Mouse (Mus musculus) left cerebral cortex, postnatal 36 days (tissue): ENCODE measurements at regions not wholly inside any gene's neighbourhood (a gene's known extent, or its start where the extent isn't known, plus 50 kb on each side); places are given as distances from the start of the nearest gene placed in this dataset.
A peak's percentile ranks its signal among the peaks of the same experiment; 100 is the strongest.

Source experiments
- DNase-seq, 2 experiments: peaks; one replicate each; pipeline ENCODE4 v3.0.0; 2021 to 2022; ENCODE audit warnings: low spot score in 2 of 2, mixed read lengths in 1 of 2
- intact Hi-C: fragments of 180-260 bp; cut with DNase I; formaldehyde crosslinking; loops from one replicate; pipeline ENCODE4 v1.15.1; 2025

GRCm38 (mm10) chr2:74930702-74931101 is 105.1 kb downstream of the Mtx2 start:
- intact Hi-C loops, result no loop called here

GRCm38 (mm10) chr2:74933190-74933589 is 107.6 kb downstream of the Mtx2 start:
- intact Hi-C loops, result no loop called here
- no peak for DNase-seq

More at GRCm38 (mm10) chr2:74930702-74931101, 105.1 kb downstream of the Mtx2 start:
- no peak for DNase-seq

GRCm38 (mm10) chr2:74933771-74934170 is 108.2 kb downstream of the Mtx2 start:
- intact Hi-C loops, result no loop called here

GRCm38 (mm10) chr2:74938711-74939110 is 113.1 kb downstream of the Mtx2 start:
- DNase-seq, result no peak
- intact Hi-C loops, result no loop called here

More at GRCm38 (mm10) chr2:74933771-74934170, 108.2 kb downstream of the Mtx2 start:
- no peak for DNase-seq

- intact Hi-C loops, result no loop called here
- no peak for DNase-seq
These were observed 116.4 kb downstream of the Mtx2 start for GRCm38 (mm10) chr2:74941966-74942365.

- DNase-seq, result no peak
- intact Hi-C loops, result no loop called here
These were observed 117.1 kb downstream of the Mtx2 start for GRCm38 (mm10) chr2:74942611-74943198.

- no peak for DNase-seq
- intact Hi-C loops, result no loop called here
These were observed 119.7 kb downstream of the Mtx2 start for GRCm38 (mm10) chr2:74945185-74945749.

GRCm38 (mm10) chr2:74951401-74952260 is 126.0 kb downstream of the Mtx2 start:
- intact Hi-C loops, result no loop called here
- DNase-seq, result no peak

- intact Hi-C loops, result no loop called here
- DNase-seq, result no peak
These were observed 128.5 kb downstream of the Mtx2 start for GRCm38 (mm10) chr2:74954101-74954500.

GRCm38 (mm10) chr2:74955281-74956128 is 129.9 kb downstream of the Mtx2 start:
- intact Hi-C loops, result no loop called here
- DNase-seq, result no peak

GRCm38 (mm10) chr2:74956129-74956450 is 130.5 kb downstream of the Mtx2 start:
- intact Hi-C loops, result no loop called here
- no peak for DNase-seq

- no peak for DNase-seq
- intact Hi-C loops, result no loop called here
These were observed 131.0 kb downstream of the Mtx2 start for GRCm38 (mm10) chr2:74956556-74956955.

GRCm38 (mm10) chr2:74959936-74960335 is 134.3 kb downstream of the Mtx2 start:
- DNase-seq, result no peak
- intact Hi-C loops, result loop anchor here (5.0 to 10.0 kb wide), 2 partner anchors 243 to 625 kb away; no protein-coding TSS in a partner anchor

GRCm38 (mm10) chr2:74962416-74962815 is 136.8 kb downstream of the Mtx2 start:
- intact Hi-C loops, result loop anchor here (5.0 to 10.0 kb wide), 2 partner anchors 245 to 622 kb away; no protein-coding TSS in a partner anchor
- no peak for DNase-seq

- DNase-seq, result peak; percentile 63 to 66
- intact Hi-C loops, result loop anchor here (5.0 to 10.0 kb wide), 2 partner anchors 247 to 620 kb away; no protein-coding TSS in a partner anchor
These were observed 138.8 kb downstream of the Mtx2 start for GRCm38 (mm10) chr2:74964360-74964759.

- no peak for DNase-seq
- intact Hi-C loops, result loop anchor here (5.0 to 10.0 kb wide), 2 partner anchors 248 to 620 kb away; no protein-coding TSS in a partner anchor
These were observed 139.4 kb downstream of the Mtx2 start for GRCm38 (mm10) chr2:74964980-74965379.

- intact Hi-C loops, result loop anchor here (10.0 kb wide), 1 partner anchor 619 kb away; no protein-coding TSS in a partner anchor
- DNase-seq, result peak in 1 of 2 experiments; percentile 6
These were observed 139.9 kb downstream of the Mtx2 start for GRCm38 (mm10) chr2:74965384-74966060.

- no peak for DNase-seq
- intact Hi-C loops, result no loop called here
These were observed 145.1 kb downstream of the Mtx2 start for GRCm38 (mm10) chr2:74970611-74971265.

- DNase-seq, result no peak
- intact Hi-C loops, result no loop called here
These were observed 147.8 kb downstream of the Mtx2 start for GRCm38 (mm10) chr2:74973386-74973785.
